Mouse (Mus musculus) hindlimb bud, embryonic 11.5 days (tissue): ENCODE results near the gene Plcl1.
A peak's percentile ranks its signal among the peaks of the same experiment; 100 is the strongest.

ENCODE experiments used
- DNase-seq: peaks from one replicate; pipeline ENCODE4 v3.0.0-alpha.2; 2012; ENCODE audit warnings: low read depth, low spot score; ENCODE audit errors: extremely low spot score

Plcl1 gene

DNA sequence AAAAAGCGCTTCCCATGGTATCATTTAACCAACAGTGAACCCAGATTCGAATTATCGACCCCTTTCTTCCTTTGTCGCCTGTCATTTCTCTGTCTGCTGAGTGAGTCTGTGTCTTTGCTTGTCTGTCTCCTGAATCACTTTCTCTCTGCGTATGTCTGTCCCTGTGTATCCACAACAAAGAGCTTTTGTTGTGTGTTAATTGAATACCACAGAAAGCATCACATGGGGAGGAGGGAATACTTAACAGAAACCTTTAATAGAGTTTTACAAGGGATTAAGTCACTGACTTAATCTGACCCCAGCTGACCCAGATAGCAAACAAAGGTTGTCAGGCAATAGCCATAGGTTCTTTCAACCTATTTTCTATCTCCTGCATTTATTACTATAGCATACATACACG, 295.0 kb downstream of the Plcl1 start:
- DNase-seq = no peak

DNA sequence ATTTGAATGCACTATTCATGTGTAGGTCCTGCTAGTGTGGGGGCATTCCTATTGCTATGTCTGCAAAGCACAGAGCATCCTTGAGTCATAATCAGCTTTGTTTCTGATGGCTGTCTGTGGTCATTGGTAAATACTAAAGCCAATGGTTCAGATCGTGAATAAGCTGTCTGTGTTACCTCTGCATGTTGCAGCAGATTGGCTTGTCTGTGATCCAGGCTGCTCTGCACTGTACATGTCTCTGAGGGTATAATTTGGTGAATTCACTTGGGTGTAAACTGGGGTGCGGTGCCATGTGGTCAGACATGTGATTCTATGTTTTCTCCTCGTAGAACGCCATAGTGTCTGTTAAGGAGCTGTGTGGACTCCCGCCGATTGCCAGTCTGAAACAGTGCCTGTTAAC, 295.9 kb downstream of the Plcl1 start:
- DNase-seq = no peak

DNA sequence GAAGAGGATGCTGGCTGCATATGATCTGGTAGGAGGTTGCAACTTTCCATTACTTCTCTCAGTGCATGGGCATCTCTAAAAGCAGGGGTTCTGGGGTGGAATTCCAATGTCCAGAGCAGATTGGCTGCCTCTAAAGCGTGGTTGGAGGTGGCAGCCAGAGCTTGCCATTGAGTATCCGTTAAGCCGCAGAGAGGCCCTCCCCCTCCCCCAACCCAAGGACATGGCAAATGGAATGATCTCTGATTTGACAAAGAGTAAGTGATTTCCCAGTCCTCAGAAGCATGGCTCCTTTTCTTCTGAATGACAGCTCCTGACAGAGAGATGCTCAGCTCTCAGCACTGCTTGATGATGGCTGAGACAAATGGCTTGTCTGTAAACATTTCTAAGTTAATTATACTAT, 296.4 kb downstream of the Plcl1 start:
- no peak for DNase-seq

DNA sequence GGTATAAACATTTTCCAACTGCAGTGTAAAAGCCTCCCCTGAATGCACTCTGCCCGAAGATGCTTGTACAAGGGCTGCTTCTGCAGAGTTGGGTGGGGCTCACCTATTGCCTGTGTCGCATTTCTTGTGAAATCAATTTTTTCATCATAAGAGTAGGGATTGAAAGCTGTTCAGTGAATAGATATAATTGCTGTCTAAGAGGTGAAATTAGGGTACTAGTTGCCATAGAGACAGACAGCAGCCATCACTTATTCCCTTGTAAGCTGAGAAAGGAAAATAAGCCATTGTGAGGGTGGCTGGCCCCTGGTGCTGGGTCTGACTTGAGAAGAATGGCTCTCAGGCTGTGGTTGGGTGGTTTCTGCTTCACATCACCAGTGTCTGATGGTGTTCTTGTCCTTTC, 299.0 kb downstream of the Plcl1 start:
- no peak for DNase-seq

DNA sequence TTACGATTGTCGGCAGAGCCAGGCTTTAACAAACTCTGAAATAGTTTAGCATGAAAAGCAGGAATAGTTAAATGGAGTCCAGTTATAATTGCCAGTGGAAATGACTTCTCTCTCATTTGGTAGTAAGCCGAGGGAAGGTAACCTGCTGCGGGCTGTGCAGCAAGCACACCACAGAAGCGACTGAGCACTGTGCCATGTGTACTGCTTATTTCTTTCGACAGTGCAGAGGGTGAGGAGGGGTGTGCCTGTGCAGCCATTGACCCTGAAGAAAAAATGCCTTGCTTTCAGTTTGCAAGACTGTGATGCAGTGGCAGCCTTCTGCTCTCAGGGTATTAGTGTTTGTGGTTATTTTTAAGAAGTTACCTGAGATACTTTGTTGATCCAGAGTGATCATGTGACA, 299.5 kb downstream of the Plcl1 start:
- DNase-seq = no peak

DNA sequence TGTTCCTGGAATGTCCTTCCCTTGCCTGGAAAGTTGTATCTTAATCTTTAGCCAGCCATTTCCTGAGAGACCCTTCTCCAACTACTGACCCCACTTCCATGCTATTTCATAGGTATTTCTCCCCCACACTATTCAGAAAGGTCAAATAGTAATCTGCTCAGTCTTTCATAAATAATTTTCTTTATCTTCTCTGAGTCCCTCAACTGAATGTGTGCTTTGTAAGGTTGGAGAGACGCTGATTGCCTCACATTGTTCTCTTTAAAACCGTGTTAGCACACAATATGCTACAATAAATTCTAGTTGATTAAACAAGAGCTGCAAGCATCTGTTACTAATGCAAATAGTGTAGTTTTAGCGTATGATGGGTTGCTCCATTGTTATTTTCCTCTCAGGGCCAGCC, 300.0 kb downstream of the Plcl1 start:
- no peak for DNase-seq

DNA sequence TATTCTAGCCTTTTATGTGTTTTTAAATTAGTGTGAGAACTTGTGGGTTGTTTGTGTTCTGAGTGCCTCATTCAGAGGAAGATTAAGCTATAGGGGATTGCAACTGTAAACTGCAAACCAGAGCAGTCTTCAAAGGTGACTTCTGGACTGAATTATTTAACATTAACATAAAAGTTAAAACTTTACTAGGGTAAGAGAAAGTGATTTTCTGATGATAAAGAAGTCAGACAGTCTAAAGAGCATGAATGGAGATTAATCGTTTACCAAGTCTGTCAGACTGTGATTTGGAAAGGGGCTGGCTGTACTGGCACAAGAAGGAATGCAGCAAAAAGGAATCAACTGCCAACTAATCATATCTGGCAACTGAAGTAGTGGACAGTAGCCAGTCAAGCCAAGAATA, 301.2 kb downstream of the Plcl1 start:
- DNase-seq = no peak

DNA sequence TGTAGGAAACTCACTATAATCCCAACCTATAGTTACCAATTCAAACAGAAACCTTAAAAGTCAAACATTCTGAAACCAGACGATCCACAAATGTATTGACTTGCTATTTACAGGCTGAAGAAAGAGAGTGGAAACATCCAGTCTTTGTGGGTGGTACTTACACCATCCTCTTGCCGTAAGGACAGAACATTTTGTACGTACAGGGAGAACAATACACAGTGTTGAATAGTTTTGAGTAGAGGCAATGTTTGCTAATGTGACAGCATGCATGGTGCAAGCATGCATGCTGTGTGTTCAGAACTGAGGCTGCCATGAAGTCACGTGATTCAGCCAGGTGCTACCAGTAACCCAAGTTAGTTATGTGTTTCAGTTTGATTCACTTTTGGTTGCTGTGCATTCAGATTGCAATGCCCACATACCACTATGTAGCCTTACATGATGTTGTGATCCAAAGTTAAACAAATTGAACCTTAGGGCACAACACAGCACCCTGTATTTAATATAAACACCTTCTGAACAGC, 311.6 kb downstream of the Plcl1 start:
- no peak for DNase-seq

DNA sequence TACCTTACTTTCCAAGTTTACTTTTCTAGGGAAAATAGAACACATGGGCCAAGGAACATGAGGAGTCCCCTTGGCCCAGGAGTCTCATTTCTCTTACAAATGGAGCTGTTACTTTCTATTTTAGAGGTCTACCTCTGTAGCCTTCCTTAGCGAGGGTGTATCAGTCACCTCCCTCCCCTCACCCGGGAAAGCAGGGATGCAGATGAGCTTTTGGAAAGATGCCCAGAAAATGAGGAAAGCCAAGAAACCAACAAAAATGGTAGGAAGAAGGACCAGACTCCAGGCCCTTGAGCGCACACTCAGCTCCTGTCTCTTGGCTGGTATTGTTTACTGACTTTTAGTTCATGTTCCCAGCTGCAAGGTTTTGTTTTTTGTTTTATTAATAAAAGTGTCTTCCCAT, 319.7 kb downstream of the Plcl1 start:
- DNase-seq = no peak

DNA sequence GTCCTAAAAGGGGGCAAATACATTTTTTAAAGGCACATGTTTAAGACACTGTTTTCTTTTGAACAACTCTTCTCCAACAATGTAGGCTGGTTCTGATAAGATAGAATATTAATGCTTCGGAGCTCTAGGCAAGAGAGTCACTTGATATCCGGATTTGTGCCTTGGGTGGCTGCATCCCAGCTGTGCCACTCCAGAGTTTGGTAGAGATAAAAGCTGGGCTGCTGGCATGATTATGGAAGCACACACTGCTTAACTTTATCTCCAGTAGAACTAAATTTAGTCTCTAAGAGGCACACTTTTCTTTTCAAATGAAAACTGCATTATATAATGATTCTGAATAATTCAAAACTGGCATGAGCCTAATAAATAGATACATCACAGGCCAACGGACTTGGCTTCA, 323.6 kb downstream of the Plcl1 start:
- no peak for DNase-seq

DNA sequence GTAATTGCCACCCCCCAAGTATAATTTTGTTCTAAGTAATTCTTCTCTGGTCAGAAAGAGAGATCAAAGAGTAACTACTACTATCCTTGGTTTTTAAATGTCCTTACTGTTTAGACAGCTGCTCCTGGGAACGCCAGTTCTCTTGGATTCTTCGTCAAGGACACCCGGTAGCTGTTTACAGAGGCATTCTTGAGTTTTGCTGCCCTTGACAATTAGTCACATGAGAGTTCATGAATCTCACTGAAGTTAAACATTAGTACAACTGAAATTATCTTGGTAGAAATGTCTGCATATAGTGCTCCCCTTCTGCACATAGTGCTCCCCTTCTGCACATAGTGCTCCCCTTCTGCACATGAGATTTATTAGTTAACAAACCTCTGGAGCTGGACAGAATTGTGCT, 327.2 kb downstream of the Plcl1 start:
- DNase-seq = no peak

DNA sequence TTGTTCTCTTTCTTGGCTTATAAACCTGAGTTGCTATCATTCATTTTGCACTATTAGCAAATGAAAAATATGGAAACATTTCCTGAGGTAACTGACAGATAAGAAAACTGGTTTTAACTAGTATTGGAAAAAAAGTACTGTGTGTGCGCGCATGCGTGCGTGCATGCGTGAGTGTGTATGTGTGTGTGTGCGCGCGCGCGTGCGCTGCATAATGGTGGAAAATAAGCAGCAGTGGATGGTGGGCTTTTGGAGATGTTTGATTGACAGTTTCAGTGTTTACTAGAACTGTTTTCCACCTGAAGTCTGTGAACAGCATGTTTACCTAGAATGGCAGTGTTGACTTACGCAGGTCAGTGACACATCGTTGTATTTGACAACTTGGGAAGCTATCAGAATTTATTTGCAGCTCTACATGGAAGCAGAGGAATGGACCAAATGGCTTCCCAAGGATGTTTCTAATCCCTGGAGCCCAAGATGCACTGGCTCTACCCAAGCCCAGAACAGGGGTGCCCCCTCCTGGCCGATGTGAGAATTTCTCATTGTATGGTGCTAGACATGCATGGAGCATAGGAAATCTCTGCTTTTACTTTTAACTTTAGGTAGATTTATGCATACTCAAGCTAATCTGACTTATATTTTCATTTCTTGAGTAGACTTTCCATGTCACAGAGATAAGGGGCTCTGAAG, 330.5 kb downstream of the Plcl1 start:
- DNase-seq = peak; percentile 53

DNA sequence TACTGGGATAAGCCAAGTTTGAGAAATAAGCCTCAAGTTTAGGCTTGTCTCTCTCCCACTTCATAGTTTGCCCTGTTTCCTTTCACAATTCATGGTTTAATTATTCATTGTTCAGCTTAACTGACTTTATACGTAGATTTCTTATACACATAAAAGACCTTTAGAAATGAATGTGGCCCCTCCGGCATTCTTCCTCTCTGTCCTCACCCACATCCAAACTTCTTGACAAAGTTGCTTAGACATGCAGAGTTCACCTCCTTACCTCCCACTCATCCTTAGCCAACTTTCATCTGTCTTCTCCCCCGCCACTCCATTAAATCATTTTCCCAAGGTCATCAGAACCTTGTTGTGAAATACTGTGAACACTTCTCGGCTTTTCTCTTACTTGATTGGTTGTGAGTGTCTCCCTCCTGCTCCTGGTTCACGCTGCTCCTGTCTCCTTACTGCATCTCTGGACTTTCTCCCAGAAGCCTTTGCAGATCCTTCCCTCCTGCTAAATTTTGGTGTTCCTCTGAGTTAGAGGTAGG, 331.1 kb downstream of the Plcl1 start:
- DNase-seq = no peak

DNA sequence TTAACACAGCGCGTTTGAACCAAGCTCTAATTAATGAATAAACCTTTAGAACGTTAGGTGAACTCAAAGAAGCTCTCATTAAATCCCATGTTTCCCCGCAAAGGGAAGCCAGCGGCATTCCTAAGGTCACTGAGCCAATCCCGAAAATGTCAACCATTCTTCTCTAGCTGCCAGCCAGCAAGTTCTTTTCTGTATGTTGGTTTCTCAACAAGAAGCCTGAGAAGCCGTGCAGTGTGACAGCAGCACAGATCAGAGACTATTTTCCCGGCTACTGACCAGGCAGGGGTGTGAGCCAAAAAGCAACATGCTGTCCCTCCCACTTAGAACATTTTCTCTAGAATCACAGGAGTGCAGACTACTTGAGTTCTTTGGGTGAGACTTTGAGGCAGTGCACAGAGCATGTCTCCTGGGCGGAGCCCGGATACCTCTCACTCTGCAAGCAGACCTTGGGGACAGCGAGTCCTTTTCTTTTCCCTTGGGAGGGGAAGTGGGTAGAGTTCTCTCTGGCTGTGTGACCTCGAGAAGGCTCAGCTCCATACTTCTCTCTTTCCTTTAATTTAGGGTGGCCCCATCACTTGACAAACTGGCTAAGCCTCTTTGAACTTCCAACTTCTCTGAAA, 333.1 kb downstream of the Plcl1 start:
- DNase-seq = no peak

DNA sequence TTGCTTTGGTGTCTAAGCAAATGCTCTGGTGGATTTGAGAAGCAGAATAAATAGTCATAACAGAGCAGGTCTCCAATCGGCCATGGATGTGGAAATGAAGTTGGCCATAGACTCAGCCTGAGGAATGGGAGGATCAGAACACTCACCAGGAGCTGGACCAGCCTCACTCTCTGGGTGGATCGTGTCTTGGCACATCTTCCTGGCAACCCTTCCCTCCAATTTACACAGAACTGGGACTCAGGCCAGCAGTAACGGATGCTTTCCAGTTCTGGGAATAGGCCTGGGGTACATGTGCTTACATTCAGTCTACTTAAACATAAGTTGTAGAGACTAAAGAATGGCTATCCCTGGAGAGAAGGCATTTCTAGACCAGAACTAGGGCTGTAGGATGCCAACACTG, 336.2 kb downstream of the Plcl1 start:
- no peak for DNase-seq

DNA sequence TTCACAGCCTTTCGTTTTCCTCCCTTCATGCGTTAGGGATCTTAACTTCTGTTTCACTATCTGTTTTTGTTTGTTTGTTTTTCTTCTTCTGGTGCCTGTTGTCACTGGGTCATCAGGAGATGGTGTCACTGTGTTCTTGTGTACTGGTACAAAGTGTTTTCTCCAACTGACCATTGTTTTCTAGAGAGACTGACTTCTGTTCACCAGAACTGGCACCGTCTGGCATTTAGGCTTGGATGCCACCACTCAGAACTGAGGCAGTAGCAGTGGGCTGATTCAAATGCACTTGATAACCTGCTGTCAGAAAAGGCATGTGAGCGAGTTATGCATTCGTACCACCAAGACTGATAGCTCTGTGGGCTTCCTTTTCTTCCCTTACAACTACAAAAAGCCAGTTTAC, 342.8 kb downstream of the Plcl1 start:
- DNase-seq = no peak

DNA sequence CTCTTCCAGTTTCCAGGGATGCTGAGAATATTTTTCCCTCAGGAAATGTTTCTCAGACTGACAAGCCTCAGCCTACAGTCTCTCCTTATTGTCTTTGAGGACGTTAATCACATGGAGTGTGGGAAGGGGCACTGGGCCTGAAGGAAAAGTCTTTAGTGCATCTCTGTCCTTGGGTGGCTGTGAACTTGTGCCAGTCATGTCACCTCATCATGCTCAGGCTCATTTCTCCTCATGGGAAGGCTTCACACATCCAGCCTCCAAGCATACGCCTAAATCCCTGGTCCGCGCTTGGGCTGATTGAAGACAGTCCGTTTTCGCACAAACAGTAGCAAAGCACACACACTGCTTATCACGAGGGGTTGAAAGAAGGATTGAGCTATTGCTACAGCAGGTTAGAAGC, 344.0 kb downstream of the Plcl1 start:
- DNase-seq = no peak

DNA sequence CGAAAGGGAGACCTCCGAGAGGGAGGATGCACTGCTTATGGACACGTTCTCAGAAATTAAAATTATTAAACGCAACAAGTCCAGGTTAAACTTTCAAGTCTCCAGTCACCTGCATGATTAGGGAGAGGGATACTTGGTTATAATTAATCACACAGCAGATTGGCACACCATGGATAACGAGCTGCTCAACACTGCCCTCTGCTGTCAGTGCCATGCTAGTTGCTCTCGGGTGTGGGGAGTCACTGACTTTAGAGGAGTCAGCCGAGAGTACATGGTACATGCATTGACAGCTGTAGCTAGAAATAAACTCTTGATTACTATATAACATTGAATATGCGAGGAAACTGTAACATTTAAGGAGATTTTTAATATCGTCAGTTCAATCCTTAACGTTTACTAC, 350.0 kb downstream of the Plcl1 start:
- no peak for DNase-seq

DNA sequence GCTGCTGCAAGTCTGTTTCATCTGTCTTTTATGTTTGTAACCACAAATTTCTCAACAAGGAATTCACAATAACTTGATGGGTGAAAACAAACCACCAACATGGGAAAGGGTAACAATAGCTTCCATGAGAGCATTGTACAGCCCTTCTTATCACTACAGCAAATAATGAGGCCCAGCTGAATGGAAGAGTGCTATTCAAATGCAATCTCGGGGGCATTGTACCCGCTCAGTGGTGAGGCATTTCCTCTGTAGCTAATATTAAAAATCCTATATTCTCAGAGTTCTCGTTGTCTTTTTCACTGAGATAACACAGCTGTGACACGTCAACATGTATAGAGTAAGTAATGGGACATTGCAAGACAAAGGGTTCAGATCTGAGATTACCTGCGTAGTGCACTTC, 356.6 kb downstream of the Plcl1 start:
- DNase-seq = no peak

DNA sequence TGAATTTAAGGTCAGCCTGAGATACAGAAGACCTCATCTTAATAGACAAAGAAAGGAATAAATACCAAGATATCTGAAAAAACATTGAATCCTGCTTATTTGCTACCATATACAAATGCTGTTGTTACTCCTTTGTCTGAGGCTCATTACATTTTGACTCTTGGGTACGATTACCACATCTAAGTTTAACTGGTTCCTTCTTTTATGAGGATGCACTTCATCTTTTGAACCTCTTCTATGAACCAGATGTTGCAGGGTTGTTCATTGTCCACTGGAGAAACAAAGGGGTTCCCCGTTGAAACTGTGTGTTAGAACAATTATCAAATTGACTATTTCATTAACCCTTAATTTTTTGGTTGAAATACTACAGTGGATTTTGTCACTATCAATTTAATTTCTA, 357.4 kb downstream of the Plcl1 start:
- DNase-seq = no peak

DNA sequence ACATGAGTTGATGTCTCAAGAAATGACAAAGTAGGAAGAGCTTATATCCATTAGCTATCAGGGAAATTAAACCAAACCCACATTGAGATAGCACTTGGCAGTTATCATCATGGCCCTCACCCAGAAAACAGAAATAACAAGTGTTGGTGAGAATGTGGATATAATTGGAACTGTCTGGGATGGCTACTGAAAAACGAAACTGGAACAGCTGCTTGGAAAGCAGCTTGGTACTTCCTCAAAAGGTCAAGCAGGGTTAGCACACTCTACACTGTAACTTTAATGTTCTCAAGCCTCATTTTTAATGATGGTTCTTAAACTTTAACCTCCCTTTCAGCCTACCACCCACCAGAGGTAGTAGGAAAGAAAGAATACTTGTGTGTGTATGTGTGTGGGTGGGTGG, 361.0 kb downstream of the Plcl1 start:
- no peak for DNase-seq

DNA sequence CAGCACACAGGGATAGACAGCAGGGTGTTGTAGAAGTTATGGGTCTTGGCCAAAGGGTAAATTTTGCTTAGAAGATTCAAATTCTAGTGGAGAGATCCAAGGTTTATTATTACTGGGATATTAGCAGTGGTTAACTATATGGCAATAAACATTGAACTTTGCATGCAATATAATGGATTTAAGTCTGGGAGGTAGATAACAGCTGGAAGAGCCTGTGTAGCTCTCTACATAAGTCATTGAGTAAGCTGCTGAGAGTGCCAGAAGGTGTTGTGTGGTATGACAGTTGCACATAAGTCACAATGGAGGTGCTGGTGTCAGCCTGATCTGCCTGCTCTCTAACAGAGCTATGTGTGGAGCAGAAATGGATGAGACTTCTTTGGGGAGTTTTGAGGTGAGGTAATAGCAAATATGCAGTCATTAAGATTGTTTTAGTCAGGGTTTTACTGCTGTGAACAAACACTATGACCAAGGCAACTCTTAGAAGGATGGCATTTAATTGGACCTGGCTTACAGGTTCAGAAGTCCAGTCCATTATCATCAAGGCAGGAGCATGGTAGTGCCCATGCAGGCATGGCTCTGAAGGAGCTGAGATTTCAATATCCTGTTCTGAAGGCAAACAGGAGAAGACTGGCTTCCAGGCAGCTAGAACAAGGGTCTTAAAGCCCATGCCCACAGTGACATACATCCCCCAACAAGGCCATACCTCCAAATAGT, 364.5 kb downstream of the Plcl1 start:
- no peak for DNase-seq
